Mouse (Mus musculus) embryonic facial prominence, embryonic 10.5 days (tissue): ENCODE data around the gene St3gal6. TPM values are rescaled to one million over a fixed set of nuclear protein-coding genes. Genes with fewer than 3 reads are reported as not detected.

Source experiments
- DNase-seq: peaks from one replicate; pipeline ENCODE4 v3.0.0-alpha.2; 2017; ENCODE audit warnings: low spot score
- H3K27ac ChIP-seq: fragments of 300-500 bp; sonication (generic); replicated peaks from 2 replicates; pipeline ENCODE4 v1.5.1; 2016; ENCODE audit warnings: mild to moderate bottlenecking
- H3K27me3 ChIP-seq: fragments of 300-500 bp; sonication (generic); replicated peaks from 2 replicates; pipeline ENCODE4 v1.6.1; 2016; ENCODE audit warnings: low read depth, mild to moderate bottlenecking; ENCODE audit not compliant: poor library complexity, severe bottlenecking
- H3K36me3 ChIP-seq: fragments of 300-500 bp; sonication (generic); replicated peaks from 2 replicates; pipeline ENCODE4 v1.6.1; 2016; ENCODE audit warnings: mild to moderate bottlenecking, moderate library complexity
- H3K4me1 ChIP-seq: fragments of 300-500 bp; sonication (generic); 2 replicates; pipeline ENCODE4 v1.6.1; 2016
- H3K4me3 ChIP-seq: fragments of 300-500 bp; sonication (generic); 2 replicates; pipeline ENCODE4 v1.5.1; 2016; ENCODE audit warnings: mild to moderate bottlenecking, moderate library complexity
- H3K9me3 ChIP-seq: fragments of 300-500 bp; sonication (generic); 2 replicates; pipeline ENCODE4 v1.6.1; 2016; ENCODE audit warnings: mild to moderate bottlenecking
- WGBS: fragments of 180-500 bp; shearing (Covaris S2); methylation state at CpG from one replicate; pipeline ENCODE4 v1.1.7; 2016; 5-methylcytosine and 5-hydroxymethylcytosine counted together
- polyA plus RNA-seq: library from polyadenylated mRNA; unstranded; fragments of >200 nt; fragmentation: Nextera tagmentation; extraction: Ambion mirVana; gene quantifications from 2 replicates; pipeline ENCODE4 v1.2.1, GENCODE M21; 2016

St3gal6 gene
- polyA plus RNA-seq, 1 experiment from 2014 or later = 10.3 TPM

DNA sequence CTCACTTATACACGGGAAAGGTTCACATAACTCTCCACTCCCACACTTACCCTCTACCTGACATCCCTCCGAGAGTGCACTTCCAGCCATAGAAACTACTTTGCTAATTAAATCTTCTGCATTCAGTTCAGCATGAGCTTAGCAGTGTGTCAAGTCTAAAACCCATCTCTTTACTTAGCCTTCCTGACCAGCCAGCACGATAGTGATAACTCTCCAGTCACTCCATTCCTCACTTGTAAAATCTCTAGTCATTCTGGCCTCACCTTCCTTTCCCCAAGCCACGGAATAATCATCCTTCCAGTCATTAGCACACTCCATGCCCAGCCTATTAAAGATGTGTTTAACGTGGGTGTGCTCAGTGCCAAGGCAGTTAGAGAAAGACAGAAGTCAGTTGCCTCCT lies 9.7 kb upstream of the St3gal6 start:
- Histone ChIP-seq H3K27ac (no peak overlapping the region), H3K27me3 (no peaks in the 10 kb centered on the region), H3K9me3 (no peaks in the 10 kb centered on the region), H3K36me3 (no peaks in the 10 kb centered on the region), H3K4me3 (no peak overlapping the region), H3K4me1 (peaks cover 10% of the 10 kb centered on the region)
- WGBS = 71% methylated on average over 5 of the region's 5 CpGs
- no peak for DNase-seq

DNA sequence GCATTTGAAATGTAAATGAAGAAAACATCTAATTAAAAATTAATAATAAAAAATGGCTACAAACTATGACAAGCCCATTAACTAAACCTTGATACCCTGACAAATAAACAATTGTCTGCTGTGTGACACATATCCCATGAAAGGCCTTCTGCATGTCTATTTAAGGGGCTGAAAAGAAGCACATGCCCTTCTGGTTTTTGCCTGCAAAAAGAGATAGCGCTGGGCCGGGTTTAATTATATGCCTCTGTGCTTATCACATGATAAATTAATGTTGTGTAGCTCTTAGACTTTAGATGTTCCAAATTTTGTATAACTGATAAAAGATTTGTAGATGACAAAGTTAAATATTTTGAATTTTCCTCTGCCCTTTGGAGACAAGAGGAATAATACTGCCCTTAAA lies 9.2 kb upstream of the St3gal6 start:
- H3K36me3 ChIP-seq = no peaks in the 10 kb centered on the region
- no peak overlapping the region for H3K27ac ChIP-seq
- H3K9me3 ChIP-seq = no peaks in the 10 kb centered on the region
- no peak overlapping the region for H3K4me3 ChIP-seq
- H3K4me1 ChIP-seq = peaks cover 10% of the 10 kb centered on the region
- no peak for DNase-seq
- WGBS = 88% methylated on average over 2 of the region's 2 CpGs
- H3K27me3 ChIP-seq = no peaks in the 10 kb centered on the region

DNA sequence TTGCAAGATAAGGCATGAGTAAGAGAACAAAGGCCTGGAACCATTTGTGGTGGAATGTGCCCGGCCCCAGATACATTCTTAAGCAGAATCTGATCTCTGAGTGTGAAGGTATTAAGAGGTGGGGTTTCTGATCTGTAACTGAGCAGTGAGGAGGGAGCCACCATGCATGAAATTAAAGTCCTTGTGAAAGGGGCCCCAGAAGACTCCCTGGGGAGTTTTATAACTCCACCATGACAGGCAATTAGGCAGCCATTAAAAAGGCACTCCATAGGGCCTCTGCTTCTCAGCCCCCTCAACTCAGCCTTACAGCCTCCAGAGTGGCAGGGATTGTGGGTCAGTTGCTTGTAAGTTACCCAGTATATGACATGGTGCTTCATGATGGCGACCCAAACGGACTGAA lies 8.5 kb upstream of the St3gal6 start:
- Histone ChIP-seq H3K27me3 (no peaks in the 10 kb centered on the region), H3K9me3 (no peaks in the 10 kb centered on the region), H3K4me1 (peaks cover 10% of the 10 kb centered on the region), H3K36me3 (no peaks in the 10 kb centered on the region), H3K27ac (no peak overlapping the region), H3K4me3 (no peak overlapping the region)
- no peak for DNase-seq
- WGBS = 60% methylated on average over 3 of the region's 3 CpGs

DNA sequence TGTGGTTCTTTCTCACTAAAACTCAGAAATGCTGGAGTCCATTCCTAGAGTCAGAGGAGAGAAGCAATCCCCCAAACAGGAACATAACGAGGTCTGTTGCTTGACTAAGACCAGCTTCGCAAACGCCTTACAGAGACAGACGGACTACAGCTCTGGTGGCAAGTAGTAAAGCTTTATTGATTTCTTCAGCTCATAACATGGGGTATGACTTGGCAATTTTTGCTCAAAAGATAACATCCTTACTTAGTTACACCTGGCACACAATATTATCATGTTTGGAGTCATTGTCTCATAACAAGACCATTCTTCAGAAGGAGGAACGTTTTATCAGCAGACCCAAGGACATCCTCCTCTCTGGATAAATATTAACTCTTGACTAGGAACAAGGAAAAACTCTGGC lies 3.8 kb upstream of the St3gal6 start:
- Histone ChIP-seq H3K4me3 (no peak overlapping the region), H3K9me3 (peaks cover 8% of the 10 kb centered on the region; the same call in 1 of the 2 replicates), H3K4me1 (peaks cover 7% of the 10 kb centered on the region), H3K36me3 (no peaks in the 10 kb centered on the region), H3K27ac (no peak overlapping the region), H3K27me3 (no peaks in the 10 kb centered on the region)
- 45% methylated on average over 5 of the region's 5 CpGs for WGBS
- DNase-seq = no peak

DNA sequence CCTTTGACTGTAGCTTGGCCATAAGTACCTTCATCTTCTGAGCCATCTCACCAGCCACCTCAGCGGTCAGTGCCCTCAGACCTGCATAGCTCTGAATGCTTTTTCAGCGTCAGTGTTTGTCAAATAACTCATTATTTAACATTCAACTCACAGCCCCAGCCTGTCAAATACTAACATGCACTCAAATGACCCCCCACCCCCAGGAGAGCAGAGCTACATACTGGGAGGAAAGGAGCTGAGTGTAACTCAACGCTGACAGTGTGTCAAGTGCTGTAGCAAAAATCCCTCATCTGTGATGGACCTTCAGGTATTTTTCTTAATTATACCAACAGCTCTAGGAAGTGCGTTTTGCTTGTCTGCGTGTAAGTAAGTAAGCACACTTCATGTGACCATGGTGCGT lies 2.7 kb upstream of the St3gal6 start:
- H3K36me3 ChIP-seq = no peaks in the 10 kb centered on the region
- no peak overlapping the region for H3K4me3 ChIP-seq
- 84% methylated on average over 6 of the region's 6 CpGs for WGBS
- DNase-seq = no peak
- peaks cover 8% of the 10 kb centered on the region; the same call in 1 of the 2 replicates for H3K9me3 ChIP-seq
- H3K4me1 ChIP-seq = peaks cover 11% of the 10 kb centered on the region; the same call in 1 of the 2 replicates
- peaks cover 4% of the 10 kb centered on the region; the same call in 1 of the 2 replicates for H3K27me3 ChIP-seq
- H3K27ac ChIP-seq = no peak overlapping the region

DNA sequence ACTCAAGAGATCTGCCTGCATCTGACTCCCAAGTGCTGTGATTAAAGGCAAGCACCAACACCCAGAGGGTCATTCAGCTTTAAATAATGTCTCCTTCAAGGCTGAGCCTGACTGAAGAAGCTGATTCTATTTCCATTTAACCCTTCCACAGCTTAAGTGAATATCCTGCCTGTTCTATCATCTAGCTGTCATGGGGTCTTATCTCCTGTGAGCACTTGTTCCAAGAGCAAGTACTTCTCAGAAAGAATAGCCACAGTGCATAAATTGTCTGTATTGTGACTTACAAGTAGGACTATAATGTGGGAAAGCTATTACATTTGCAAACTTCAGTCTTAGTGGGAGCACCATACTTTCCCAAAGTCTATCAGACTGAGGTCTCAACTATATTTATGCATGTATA lies 1.8 kb upstream of the St3gal6 start:
- Histone ChIP-seq H3K4me3 (no peak overlapping the region), H3K9me3 (peaks cover 8% of the 10 kb centered on the region; the same call in 1 of the 2 replicates), H3K36me3 (no peaks in the 10 kb centered on the region), H3K4me1 (peaks cover 11% of the 10 kb centered on the region; the same call in 1 of the 2 replicates), H3K27ac (no peak overlapping the region), H3K27me3 (peaks cover 10% of the 10 kb centered on the region; the same call in 1 of the 2 replicates)
- DNase-seq = no peak

DNA sequence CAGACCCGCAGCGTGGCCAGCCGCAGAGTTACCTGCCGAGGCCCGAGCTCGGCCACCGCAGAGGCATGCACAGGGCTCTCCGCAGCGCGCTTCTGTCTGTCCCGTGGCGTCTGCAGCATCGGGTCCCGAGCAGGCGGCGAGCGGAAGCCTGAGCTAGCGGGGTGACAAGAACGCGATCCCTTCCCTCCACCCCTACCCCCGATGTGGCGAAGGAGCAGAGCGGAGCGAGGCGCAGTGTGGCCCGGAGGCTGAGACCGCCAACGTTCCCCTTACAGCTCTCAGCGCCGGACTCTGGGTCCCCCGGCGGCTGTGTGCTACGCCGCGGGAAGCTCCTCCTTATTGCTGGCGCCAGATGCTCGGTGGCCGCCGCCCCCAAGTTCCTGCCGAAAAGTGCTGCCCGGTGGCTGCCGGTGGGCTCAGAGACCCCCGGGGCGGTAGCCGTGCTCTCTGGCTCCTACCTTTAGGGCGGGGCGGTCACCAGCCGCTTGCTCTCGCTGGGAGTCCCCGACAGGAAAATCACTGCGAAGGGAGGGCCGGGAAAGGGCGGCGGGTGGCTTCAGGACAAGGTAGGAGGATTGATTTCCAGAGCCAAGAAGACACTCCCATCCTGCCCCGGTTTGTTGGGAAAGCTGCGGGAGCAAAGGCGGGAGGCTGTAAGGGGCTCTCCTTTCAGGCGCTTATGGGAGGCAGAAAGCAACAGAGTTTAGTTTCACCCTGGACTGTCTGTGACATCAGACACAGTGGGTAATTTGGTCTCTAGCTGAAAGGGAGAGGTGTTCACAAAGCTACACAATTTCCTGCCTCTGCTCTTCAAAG lies 791 bp downstream of the St3gal6 start:
- DNase-seq = peak; percentile 83
- Histone ChIP-seq H3K4me1 (peaks cover 20% of the 10 kb centered on the region), H3K27me3 (peaks cover 10% of the 10 kb centered on the region; the same call in 1 of the 2 replicates), H3K27ac (peak overlapping the region; percentile 90), H3K9me3 (peaks cover 8% of the 10 kb centered on the region; the same call in 1 of the 2 replicates), H3K36me3 (no peaks in the 10 kb centered on the region), H3K4me3 (peak overlapping the region; percentile 84)
- WGBS = under 1% methylated on average over 58 of the region's 58 CpGs

DNA sequence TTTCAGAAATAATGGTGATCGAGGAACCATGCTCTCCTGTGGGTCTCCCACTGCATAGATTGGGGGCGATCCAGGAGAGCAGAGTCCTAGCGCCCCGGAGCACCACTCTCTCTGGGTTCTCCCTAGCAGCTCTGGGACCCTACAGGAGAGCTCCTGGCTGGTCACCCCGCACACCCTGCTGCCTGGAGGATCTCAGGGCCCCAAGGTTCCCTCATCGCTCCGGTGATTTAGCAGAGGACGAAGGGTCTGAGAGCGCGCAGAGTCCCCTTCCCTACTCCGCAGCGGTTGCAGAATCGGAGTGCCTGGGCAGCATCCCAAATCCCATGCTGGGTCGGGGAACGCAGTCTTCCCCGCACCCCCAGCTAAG lies 1.4 kb downstream of the St3gal6 start:
- Histone ChIP-seq H3K36me3 (no peaks in the 10 kb centered on the region), H3K4me1 (peaks cover 20% of the 10 kb centered on the region), H3K27me3 (peaks cover 10% of the 10 kb centered on the region; the same call in 1 of the 2 replicates), H3K9me3 (peaks cover 8% of the 10 kb centered on the region; the same call in 1 of the 2 replicates), H3K27ac (peak overlapping the region; percentile 90), H3K4me3 (peak overlapping the region; percentile 84)
- WGBS = under 1% methylated on average over 16 of the region's 16 CpGs
- DNase-seq = no peak

DNA sequence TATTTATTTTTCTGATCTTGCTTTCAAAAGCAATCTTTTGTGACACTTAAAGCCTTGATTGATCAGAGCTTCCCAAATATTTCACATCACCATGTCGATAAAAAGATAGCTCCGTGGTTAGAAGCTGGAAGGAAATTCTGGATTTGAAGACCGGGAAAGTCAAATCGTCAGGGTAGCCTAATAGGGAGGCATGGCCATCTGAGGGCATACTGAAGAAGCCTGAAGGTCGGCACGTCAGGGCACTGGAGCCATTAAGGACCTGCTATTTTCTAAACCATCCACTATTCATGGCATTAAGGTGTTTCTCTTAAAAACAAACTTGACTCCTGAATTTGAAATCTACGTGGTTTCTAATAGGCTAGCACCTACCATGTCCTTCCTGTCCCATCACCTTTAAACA lies 2.1 kb downstream of the St3gal6 start:
- Histone ChIP-seq H3K4me3 (peak overlapping the region; percentile 84), H3K27me3 (peaks cover 10% of the 10 kb centered on the region; the same call in 1 of the 2 replicates), H3K36me3 (no peaks in the 10 kb centered on the region), H3K9me3 (peaks cover 8% of the 10 kb centered on the region; the same call in 1 of the 2 replicates), H3K27ac (no peak overlapping the region; the same call in 1 of the 2 replicates), H3K4me1 (peaks cover 20% of the 10 kb centered on the region)
- no peak for DNase-seq
- WGBS = 34% methylated on average over 7 of the region's 7 CpGs

DNA sequence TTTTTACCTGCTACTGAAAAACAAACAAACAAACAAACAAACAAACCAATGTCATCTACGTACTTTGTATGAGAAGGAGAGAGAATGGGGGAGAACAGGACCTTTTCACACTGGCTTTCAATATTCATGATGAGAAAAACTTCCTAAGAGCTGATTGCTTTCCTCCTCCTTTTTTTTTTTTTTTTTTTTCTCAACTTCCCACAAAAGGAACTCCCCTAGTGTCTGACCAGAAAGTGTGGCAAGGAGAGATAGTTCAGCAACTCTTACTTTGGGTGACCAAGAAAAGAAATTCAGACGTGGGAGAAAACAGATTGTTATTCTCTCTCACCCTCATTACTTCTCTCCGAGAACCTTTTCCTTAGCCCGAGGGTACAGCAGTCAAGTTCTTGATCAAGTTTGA lies 2.9 kb downstream of the St3gal6 start:
- H3K9me3 ChIP-seq = peaks cover 8% of the 10 kb centered on the region; the same call in 1 of the 2 replicates
- 68% methylated on average over 4 of the region's 4 CpGs for WGBS
- H3K36me3 ChIP-seq = no peaks in the 10 kb centered on the region
- peaks cover 10% of the 10 kb centered on the region; the same call in 1 of the 2 replicates for H3K27me3 ChIP-seq
- H3K4me1 ChIP-seq = peaks cover 20% of the 10 kb centered on the region
- H3K4me3 ChIP-seq = no peak overlapping the region
- DNase-seq = no peak
- H3K27ac ChIP-seq = no peak overlapping the region

DNA sequence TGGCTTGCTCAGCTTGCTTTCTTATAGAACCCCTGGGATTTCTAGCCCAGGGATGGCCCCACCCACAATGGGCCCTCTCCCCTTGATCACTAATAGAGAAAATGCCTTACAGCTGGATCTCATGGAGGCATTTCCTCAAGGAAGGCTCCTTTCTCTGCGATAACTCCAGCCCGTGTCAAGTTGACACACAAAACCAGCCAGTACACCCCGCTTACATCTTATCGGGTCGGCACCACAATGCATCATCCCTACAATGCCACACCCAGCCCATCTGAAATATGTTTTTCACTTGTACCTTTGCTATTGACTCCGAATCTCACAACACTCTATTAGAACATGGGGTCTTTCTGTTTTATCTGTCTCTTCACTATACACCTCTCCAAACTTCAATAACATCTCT lies 3.6 kb downstream of the St3gal6 start:
- Histone ChIP-seq H3K4me1 (peaks cover 20% of the 10 kb centered on the region), H3K27ac (no peak overlapping the region), H3K36me3 (no peaks in the 10 kb centered on the region), H3K4me3 (no peak overlapping the region), H3K27me3 (peaks cover 10% of the 10 kb centered on the region; the same call in 1 of the 2 replicates), H3K9me3 (peaks cover 8% of the 10 kb centered on the region; the same call in 1 of the 2 replicates)
- no peak for DNase-seq
- 75% methylated on average over 6 of the region's 6 CpGs for WGBS

DNA sequence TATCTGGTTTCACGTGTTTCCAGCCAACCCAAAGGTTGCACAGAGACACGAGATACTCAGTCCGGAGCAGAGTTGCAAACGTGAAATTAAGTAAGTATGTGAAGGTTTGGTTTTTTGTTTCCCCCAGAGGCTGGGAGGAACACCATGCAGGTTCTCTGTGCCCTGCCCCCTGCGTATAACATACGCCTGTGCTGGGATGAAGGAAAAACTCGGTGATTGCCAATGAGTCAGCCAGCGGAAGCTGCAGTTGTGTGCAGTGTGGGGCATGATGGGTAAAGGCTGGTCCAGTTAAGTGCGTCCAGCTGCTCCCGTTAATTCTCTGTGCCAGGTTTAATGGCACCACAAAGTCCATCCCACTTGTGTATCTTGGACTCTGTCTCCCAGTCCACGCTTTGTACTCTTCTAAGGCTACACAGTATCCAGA lies 4.4 kb downstream of the St3gal6 start:
- peaks cover 20% of the 10 kb centered on the region for H3K4me1 ChIP-seq
- no peak overlapping the region for H3K27ac ChIP-seq
- no peaks in the 10 kb centered on the region for H3K36me3 ChIP-seq
- no peak overlapping the region for H3K4me3 ChIP-seq
- peaks cover 4% of the 10 kb centered on the region; the same call in 1 of the 2 replicates for H3K9me3 ChIP-seq
- 78% methylated on average over 11 of the region's 11 CpGs for WGBS
- H3K27me3 ChIP-seq = peaks cover 10% of the 10 kb centered on the region; the same call in 1 of the 2 replicates
- no peak for DNase-seq
